Mouse (Mus musculus): ENCODE data around the gene Ncl. TPM values are rescaled to one million over a fixed set of nuclear protein-coding genes. Genes with fewer than 3 reads are reported as not detected.

Gene Ncl
- polyA plus RNA-seq, 1 experiment from 2014 or later, result 648 TPM

- Histone ChIP-seq H3K4me3 (peak overlapping the region; percentile 97), H3K9me3 (replicated peaks) (no peaks in the 10 kb centered on the region), H3K9ac (peak overlapping the region; percentile 98), H3K4me1 (peaks cover 60% of the 10 kb centered on the region), H3K36me3 (peaks cover 48% of the 10 kb centered on the region), H3K4me2 (peak overlapping the region; percentile 91), H3K27ac (peak overlapping the region; percentile 99), H3K27me3 (replicated peaks) (no peaks in the 10 kb centered on the region)
- WGBS (ENCODE audit: insufficient replicate concordance), result 0% methylated on average over 41 of the region's 41 CpGs
- no peak for ATAC-seq
These were observed 833 bp downstream of the Ncl start for GRCm38 (mm10) chr1:86358229-86358905.

DNA sequence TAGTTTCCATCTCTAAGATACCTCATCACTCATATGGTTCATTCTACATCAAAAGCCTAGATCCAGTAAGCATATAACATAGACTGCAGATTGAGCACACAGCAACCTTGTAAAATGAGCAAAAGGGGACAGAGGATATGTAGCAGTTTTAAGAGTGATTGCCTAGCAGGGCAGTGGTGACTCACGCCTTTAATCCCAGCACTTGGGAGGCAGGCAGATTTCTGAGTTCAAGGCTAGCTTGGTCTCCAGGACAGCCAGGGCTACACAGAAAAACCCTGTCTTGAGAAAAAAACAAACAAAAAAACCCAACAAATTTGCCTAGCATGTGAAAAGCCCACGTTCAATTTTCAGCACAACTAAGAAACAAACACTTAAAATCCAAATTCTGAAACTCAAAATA, 5.0 kb downstream of the Ncl start:
- H3K27ac ChIP-seq, result no peak overlapping the region
- H3K4me2 ChIP-seq, result no peak overlapping the region
- no peaks in the 10 kb centered on the region for H3K9me3 ChIP-seq (replicated peaks)
- ATAC-seq, result no peak
- no peaks in the 10 kb centered on the region for H3K27me3 ChIP-seq (replicated peaks)
- peaks cover 89% of the 10 kb centered on the region for H3K36me3 ChIP-seq
- H3K4me3 ChIP-seq, result no peak overlapping the region
- H3K4me1 ChIP-seq, result peaks cover 29% of the 10 kb centered on the region
- 73% methylated on average over 2 of the region's 2 CpGs for WGBS (ENCODE audit: insufficient replicate concordance)
- H3K9ac ChIP-seq, result no peak overlapping the region

GRCm38 (mm10) chr1:86350576-86350975, 8.6 kb downstream of the Ncl start:
- H3K9ac ChIP-seq, result no peak overlapping the region
- H3K27me3 ChIP-seq (replicated peaks), result no peaks in the 10 kb centered on the region
- WGBS (ENCODE audit: insufficient replicate concordance), result 85% methylated on average over 8 of the region's 8 CpGs
- H3K9me3 ChIP-seq (replicated peaks), result no peaks in the 10 kb centered on the region
- no peak overlapping the region for H3K27ac ChIP-seq
- ATAC-seq, result no peak
- no peak overlapping the region for H3K4me2 ChIP-seq
- H3K36me3 ChIP-seq, result peaks cover 96% of the 10 kb centered on the region
- 0 out of 2 replicates have a peak, but pooled peaks cover 3% of the 10 kb centered on the region for H3K4me1 ChIP-seq
- H3K4me3 ChIP-seq, result no peak overlapping the region

- Histone ChIP-seq H3K9ac (no peak overlapping the region), H3K27ac (no peak overlapping the region), H3K36me3 (peaks cover 87% of the 10 kb centered on the region), H3K4me2 (no peak overlapping the region), H3K9me3 (replicated peaks) (no peaks in the 10 kb centered on the region), H3K4me3 (no peak overlapping the region), H3K4me1 (no peaks in the 10 kb centered on the region), H3K27me3 (replicated peaks) (no peaks in the 10 kb centered on the region)
- WGBS (ENCODE audit: insufficient replicate concordance), result 77% methylated on average over 1 of the region's 1 CpGs
- ATAC-seq, result no peak
These were observed 9.5 kb downstream of the Ncl start for GRCm38 (mm10) chr1:86349696-86350095.

- no peak overlapping the region for H3K4me2 ChIP-seq
- WGBS (ENCODE audit: insufficient replicate concordance), result 95% methylated on average over 3 of the region's 3 CpGs
- no peaks in the 10 kb centered on the region for H3K27me3 ChIP-seq (replicated peaks)
- H3K36me3 ChIP-seq, result peaks cover 82% of the 10 kb centered on the region
- no peak overlapping the region for H3K4me3 ChIP-seq
- H3K9ac ChIP-seq, result no peak overlapping the region
- no peak for ATAC-seq
- H3K9me3 ChIP-seq (replicated peaks), result no peaks in the 10 kb centered on the region
- no peak overlapping the region for H3K27ac ChIP-seq
- no peaks in the 10 kb centered on the region for H3K4me1 ChIP-seq
These were observed 10.0 kb downstream of the Ncl start for GRCm38 (mm10) chr1:86349201-86349600.

- Histone ChIP-seq H3K36me3 (peaks cover 78% of the 10 kb centered on the region), H3K9me3 (replicated peaks) (no peaks in the 10 kb centered on the region), H3K9ac (no peak overlapping the region), H3K4me2 (no peak overlapping the region), H3K4me3 (no peak overlapping the region), H3K27me3 (replicated peaks) (no peaks in the 10 kb centered on the region), H3K27ac (no peak overlapping the region), H3K4me1 (no peaks in the 10 kb centered on the region)
- 0 out of 2 replicates have a peak, but pooled peaks have one; percentile 7 for ATAC-seq
- WGBS (ENCODE audit: insufficient replicate concordance), result 71% methylated on average over 4 of the region's 4 CpGs
These were observed 10.4 kb downstream of the Ncl start for GRCm38 (mm10) chr1:86348801-86349200.

DNA sequence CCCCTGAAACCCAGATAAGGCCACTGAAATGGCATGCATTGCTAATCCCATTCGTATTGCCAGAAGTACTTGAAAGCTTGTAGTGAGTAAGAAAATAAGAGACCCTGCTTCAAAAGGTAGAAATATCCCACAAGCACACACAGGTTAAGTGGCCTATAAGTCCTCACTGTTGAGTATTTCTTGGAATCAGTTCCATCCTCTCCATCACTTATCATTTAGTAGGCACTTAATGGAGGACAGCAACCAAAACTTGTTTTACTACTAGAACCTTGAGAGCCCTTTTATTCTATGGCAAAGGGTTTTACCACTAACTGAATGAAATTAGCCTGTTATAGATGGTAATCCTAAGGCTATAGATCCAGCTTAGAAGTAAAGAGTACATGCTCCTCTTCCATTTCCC, 11.1 kb downstream of the Ncl start:
- H3K27me3 ChIP-seq (replicated peaks), result no peaks in the 10 kb centered on the region
- H3K9me3 ChIP-seq (replicated peaks), result no peaks in the 10 kb centered on the region
- no peak overlapping the region for H3K4me3 ChIP-seq
- no peak overlapping the region for H3K9ac ChIP-seq
- ATAC-seq, result no peak
- H3K27ac ChIP-seq, result no peak overlapping the region
- H3K4me1 ChIP-seq, result no peaks in the 10 kb centered on the region
- 67% methylated on average over 1 of the region's 1 CpGs for WGBS (ENCODE audit: insufficient replicate concordance)
- no peak overlapping the region for H3K4me2 ChIP-seq
- H3K36me3 ChIP-seq, result peaks cover 71% of the 10 kb centered on the region

DNA sequence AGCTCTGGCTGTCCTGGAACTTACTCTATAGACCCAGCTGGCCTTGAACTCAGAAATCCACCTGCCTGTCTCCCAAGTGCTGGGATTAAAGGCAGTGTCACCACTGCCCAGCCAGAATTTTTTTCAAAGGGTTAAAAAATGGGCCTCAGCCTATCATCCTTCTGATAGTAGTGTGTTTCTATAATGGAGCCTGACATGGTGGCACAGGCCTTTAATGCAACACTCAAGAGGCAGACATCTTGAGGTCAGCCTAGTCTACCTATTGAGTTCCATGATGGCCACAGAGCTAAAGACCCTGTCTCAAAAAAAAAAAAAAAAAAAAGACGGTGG, 11.5 kb downstream of the Ncl start:
- no peaks in the 10 kb centered on the region for H3K27me3 ChIP-seq (replicated peaks)
- no peaks in the 10 kb centered on the region for H3K4me1 ChIP-seq
- H3K9ac ChIP-seq, result no peak overlapping the region
- no peak for ATAC-seq
- H3K9me3 ChIP-seq (replicated peaks), result no peaks in the 10 kb centered on the region
- no peak overlapping the region for H3K4me3 ChIP-seq
- H3K36me3 ChIP-seq, result peaks cover 68% of the 10 kb centered on the region
- 24% methylated on average over 1 of the region's 1 CpGs for WGBS (ENCODE audit: insufficient replicate concordance)
- no peak overlapping the region for H3K27ac ChIP-seq
- no peak overlapping the region for H3K4me2 ChIP-seq

DNA sequence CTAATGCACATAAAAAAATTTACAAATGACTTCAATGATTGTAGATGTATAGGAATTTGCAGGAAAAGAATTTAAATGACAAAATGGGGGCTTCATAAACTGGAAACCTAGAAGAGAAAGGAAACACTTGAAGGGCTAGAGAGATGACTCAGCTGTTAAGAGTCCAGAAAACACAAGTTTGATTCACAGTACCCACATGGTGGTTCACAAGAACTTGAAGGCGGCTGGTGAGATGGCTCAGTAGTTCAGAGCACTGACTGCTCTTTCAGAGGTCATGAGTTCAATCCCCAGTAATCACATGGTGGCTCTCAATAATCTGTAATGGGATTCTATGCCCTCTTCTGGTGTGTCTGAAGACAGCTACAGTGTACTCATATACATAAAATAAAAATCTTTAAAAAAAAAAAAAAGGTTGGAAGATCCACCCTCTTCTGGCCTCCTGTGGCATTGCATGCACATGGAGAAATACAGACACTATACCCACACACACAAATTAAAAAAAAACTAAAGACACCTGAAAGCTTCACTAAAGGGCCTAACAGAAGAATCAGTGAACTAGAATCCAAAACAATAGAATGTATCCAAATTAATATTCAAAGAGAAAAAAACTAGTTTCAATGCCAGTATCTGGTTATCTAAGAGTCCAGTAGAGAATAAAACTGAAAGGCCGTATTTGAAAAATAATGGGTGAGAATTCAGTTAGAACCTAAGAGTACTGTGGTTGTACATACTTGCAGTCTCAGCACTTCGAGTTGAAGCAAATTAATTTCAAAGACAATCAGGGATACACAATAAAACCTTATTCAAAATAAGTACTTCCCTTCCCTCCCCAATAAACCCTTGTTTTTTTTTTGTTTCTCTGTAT, 12.1 kb downstream of the Ncl start:
- Histone ChIP-seq H3K27ac (no peak overlapping the region), H3K4me1 (no peaks in the 10 kb centered on the region), H3K36me3 (peaks cover 62% of the 10 kb centered on the region), H3K4me3 (no peak overlapping the region), H3K9ac (no peak overlapping the region), H3K4me2 (no peak overlapping the region), H3K9me3 (replicated peaks) (no peaks in the 10 kb centered on the region), H3K27me3 (replicated peaks) (no peaks in the 10 kb centered on the region)
- no peak for ATAC-seq
- 71% methylated on average over 3 of the region's 3 CpGs for WGBS (ENCODE audit: insufficient replicate concordance)

- Histone ChIP-seq H3K4me2 (no peak overlapping the region), H3K27ac (no peak overlapping the region; the same call in 1 of the 2 replicates), H3K9ac (no peak overlapping the region), H3K9me3 (replicated peaks) (no peaks in the 10 kb centered on the region), H3K4me1 (no peaks in the 10 kb centered on the region), H3K4me3 (no peak overlapping the region), H3K36me3 (peaks cover 51% of the 10 kb centered on the region), H3K27me3 (replicated peaks) (no peaks in the 10 kb centered on the region)
- WGBS (ENCODE audit: insufficient replicate concordance), result 76% methylated on average over 4 of the region's 4 CpGs
- ATAC-seq, result no peak
These were observed 13.2 kb downstream of the Ncl start for GRCm38 (mm10) chr1:86345956-86346355.

DNA sequence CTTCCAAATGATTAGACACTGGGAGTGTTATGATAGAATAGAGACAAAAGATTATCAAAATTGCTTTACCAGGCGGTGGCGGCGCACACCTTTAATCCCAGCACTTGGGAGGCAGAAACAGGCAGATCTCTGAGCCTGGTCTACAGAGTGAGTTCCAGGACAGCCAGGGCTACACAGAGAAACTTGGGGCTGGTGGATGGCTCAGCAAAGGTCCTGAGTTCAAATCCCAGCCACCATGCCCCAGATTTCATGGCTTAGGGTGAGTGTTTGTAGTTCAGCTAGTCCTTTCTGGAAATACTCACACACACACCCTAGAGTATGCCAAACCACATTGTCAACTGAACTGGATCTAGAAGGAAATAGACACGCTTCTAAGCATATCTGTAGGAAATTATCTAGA, 14.1 kb downstream of the Ncl start:
- 68% methylated on average over 4 of the region's 4 CpGs for WGBS (ENCODE audit: insufficient replicate concordance)
- ATAC-seq, result no peak

More for the DNA sequence above, 14.1 kb downstream of the Ncl start:
- Histone ChIP-seq H3K27me3 (replicated peaks) (no peaks in the 10 kb centered on the region), H3K27ac (no peak overlapping the region), H3K9me3 (replicated peaks) (no peaks in the 10 kb centered on the region), H3K9ac (no peak overlapping the region), H3K4me1 (no peaks in the 10 kb centered on the region), H3K36me3 (peaks cover 42% of the 10 kb centered on the region), H3K4me3 (no peak overlapping the region), H3K4me2 (no peak overlapping the region)

Measured in liver, embryonic 12.5 days (tissue).